Mouse (Mus musculus) kidney, adult 2 months (tissue): ENCODE results near the gene Cabp2.

Source experiments
- CTCF ChIP-seq: fragments of 200-500 bp; conservative IDR thresholded peaks from 2 replicates; pipeline ENCODE4 v1.5.1; 2011; ENCODE audit warnings: low read depth, mild to moderate bottlenecking, control low read depth, low read length, moderate library complexity, mixed read lengths; ENCODE audit not compliant: insufficient read depth, insufficient read length
- POLR2A ChIP-seq: fragments of 200-500 bp; IDR thresholded peaks from one replicate; pipeline ENCODE4 v1.6.1; 2011; ENCODE audit warnings: low read depth, low read length, control low read depth

GRCm38 (mm10) chr19:4093772-4094171 lies 12.4 kb downstream of the Cabp2 start:
- TF ChIP-seq POLR2A = no peak
- TF ChIP-seq CTCF = no peak
